Mouse (Mus musculus) layer of hippocampus, postnatal 25 days (tissue): Measurements from ENCODE around the gene E2f2. TPM values are rescaled to one million over a fixed set of nuclear protein-coding genes. Genes with fewer than 3 reads are reported as not detected.

Experiments used
- DNase-seq, 2 experiments: peaks; one replicate each; pipeline ENCODE4 v3.0.0; 2022; ENCODE audit warnings: mixed read lengths in 2 of 2, low spot score in 1 of 2; ENCODE audit errors: extremely low spot score in 1 of 2
- total RNA-seq, 2 experiments: library from RNA; stranded (reverse); gene quantifications; 2 replicates each; pipeline ENCODE4 v1.2.3; 2021

E2f2 gene
- 1 to 10 TPM in 1 of 2 experiments, under 1 TPM in 1; 0.59 to 1.2 TPM for total RNA-seq

DNA sequence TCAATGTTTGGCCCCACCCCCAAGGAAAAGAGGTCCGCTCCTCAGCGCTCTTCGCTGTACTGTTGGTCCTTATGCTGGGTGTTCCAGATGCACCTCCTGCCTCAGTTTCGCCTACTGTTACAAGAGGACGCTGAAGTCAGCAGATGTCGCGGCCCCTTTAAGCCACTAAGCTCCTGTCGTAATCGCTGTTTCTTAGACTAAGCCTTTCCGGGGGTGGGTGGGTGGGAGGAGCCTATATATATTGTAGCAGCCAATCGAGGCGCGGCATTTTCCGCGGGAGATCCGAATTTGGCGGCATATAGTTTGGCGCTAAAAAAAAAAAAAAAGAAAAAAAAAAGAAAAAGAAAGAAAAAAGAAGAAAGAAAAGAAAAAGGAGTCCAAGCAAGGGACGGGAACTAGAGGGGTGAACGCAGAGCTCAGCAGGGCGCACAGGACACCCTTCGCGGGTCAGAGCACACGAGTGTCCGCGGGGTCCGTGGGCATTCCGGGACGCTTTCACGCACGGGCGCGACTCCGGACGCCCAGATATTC, at the start of gene E2f2:
TSS of gene E2f2 (plus strand) at position 384 of the 531 bp plus-strand sequence.
- peak in 1 of 2 experiments; percentile 60 for DNase-seq

GRCm38 (mm10) chr4:136123111-136123791, 48.9 kb upstream of the E2f2 start:
- DNase-seq: no peak

GRCm38 (mm10) chr4:136123792-136124161, 48.4 kb upstream of the E2f2 start:
- no peak for DNase-seq

DNA sequence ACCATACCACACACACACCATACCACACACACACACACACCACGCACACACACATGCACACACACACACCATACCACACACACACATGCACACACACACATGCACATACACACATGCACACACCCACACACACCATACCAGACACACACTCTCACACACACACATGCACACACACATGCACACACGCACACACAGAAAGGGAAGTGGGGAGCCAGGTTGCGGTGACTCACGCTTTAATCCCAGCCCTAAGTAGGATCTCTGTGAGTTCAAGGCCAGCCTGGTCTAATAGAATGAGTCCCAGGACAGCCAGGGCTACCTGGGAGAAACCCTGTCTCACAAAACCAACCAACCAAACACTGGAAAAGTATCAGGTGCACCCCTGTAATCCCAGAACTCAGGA, 47.6 kb upstream of the E2f2 start:
- DNase-seq: no peak

DNA sequence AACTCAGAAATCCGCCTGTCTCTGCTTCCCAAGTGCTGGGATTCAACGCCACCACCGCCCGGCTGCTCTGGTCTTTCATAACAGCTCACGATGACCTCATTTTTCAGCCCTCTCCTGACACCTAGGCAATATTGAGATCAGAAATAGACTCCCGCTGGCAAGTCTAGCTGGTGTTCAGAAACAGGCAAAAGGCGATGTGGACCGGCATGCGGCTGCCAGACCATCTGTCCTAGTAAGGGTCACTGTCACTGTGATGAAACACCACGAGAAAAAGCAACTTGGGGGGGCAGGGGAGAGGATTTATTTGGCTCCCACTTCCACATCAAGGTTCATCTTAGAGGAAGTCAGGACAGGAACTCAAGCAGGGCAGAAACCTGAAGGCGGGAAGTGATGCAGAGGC, 46.7 kb upstream of the E2f2 start:
- no peak for DNase-seq

DNA sequence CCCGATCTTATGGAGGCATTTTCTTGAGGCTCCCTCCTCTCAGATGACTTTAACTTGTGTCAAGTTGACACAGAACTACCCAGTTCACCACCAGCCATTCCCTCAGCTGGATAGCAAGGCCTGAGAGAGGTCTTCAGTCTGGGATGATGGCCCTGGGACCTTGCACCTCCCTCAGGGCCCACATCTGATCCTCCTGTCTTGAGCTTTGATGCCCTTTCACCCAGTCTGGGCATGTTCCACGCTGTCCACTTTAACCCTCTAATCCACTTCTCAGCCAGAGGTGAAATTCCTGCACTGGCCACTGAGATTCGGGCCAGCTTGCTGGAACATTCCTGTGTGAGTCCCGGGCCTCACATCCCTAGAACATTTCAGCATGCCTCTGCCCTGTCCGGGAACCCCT, 46.2 kb upstream of the E2f2 start:
- DNase-seq: no peak

- DNase-seq: no peak
Measured at GRCm38 (mm10) chr4:136127670-136128069, 44.5 kb upstream of the E2f2 start.

DNA sequence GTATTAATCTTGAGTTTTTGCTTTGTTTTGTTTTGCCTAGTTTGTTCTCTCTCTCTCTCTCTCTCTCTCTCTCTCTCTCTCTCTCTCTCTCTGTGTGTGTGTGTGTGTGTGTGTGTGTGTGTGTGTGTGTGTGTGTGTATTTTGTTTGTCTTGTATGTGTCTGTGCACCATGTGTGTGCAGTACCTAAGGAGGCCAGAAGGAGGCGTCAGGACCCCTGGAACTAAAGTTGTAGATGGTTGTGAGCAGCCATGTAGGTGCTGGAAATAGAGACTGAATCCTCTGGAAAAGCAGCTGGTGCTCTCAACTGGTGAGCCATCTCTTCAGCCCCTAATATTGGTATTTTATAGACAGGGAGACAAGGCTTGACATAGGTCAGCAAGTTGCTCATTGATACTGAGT, 42.4 kb upstream of the E2f2 start:
- DNase-seq: no peak

DNA sequence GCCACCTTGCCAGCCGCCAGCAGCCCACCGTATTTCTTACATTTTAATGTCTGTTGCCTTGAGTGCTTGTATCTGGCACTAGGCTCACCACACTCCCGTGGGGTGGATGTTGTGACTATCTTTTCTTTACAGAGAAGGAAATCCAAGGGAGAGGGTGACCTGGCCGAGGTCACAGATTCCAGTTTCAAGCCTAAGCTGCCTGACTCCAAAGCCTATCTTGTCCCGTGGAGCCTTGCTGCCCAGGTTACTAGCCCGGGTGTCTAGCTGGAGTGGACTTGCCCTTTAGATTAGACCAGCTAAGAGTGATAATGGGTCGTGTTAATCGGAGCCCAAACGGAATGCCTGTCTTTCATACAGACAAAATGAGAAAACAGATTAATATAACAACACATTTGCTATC, 38.4 kb upstream of the E2f2 start:
- DNase-seq: no peak

DNA sequence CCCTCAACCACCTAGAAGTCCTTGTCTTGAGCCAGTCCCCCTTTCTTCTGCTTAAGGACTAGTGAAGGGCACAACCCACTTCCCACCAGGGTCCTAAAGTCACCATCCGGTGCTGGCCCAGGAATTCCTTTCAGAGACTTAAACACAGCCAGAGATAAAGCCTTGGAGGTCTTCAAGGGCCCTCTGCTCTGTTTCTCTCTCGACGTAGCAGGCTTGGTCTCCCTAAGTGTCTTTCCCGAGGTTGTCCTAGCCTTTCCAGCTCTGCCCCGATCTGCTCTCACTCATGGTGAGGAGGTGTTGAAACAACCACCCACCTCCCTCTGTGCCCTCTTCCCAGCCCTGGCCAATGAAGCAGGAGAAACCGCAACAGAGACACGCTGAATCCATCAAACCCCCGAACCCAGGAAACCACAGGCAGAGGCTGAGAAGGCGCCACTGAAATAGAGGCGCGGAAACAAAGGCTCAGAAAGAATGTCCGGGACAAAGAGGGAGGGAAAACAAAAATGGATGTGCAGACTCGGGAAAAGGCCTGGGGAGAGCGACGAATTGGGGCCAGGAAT, 37.7 kb upstream of the E2f2 start:
- DNase-seq: no peak

DNA sequence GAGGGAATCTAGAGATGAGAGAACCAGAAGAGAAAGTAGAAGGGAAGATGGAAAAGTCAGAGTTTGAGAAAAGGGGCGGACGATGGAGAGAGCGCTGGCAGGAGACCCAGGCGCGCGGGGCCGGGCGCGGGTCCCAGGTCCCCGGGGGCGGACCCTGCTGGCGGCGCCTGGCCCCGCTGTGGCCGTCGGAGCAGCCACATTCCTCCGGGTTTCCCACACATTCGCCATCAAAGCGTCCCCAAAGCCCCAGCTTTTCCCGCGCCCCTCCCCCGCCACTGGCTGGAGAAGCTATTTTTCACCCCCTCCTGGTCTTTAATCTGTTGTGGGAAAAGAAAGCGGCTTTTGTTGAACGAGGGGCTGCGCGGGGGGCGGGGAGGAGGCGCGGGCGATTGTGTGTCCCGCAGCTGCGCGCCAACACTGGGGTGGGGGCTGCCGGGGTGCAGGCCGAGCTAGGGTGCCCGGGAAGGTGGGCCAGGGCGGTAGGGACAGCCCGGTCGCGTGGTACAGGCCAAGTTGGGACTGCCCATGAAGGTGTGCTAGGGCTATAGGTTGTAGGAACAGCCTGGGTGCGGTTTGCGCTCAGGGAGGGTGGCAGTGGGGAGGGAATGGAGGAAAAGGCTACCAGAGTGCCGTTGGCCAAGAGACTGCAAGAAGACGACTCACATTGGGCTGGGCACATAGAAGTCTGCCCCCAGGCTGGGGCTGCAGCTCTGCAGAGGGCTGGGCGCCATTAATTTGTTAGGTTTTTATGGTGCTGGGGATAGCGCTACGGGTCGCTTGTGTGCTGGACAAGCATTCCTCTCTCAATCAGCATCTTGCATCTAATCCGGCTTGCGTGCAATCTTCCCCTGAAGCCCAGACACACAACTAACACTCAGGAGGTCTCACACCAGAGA, 37.0 kb upstream of the E2f2 start:
- peak; percentile 30 to 64 for DNase-seq

GRCm38 (mm10) chr4:136135874-136136728, 36.1 kb upstream of the E2f2 start:
- no peak for DNase-seq

GRCm38 (mm10) chr4:136139326-136140110, 32.7 kb upstream of the E2f2 start:
- no peak for DNase-seq

GRCm38 (mm10) chr4:136140327-136141250, 31.6 kb upstream of the E2f2 start:
- DNase-seq: peak; percentile 39 to 60

- DNase-seq: no peak
Measured at GRCm38 (mm10) chr4:136142267-136143192, 29.7 kb upstream of the E2f2 start.

DNA sequence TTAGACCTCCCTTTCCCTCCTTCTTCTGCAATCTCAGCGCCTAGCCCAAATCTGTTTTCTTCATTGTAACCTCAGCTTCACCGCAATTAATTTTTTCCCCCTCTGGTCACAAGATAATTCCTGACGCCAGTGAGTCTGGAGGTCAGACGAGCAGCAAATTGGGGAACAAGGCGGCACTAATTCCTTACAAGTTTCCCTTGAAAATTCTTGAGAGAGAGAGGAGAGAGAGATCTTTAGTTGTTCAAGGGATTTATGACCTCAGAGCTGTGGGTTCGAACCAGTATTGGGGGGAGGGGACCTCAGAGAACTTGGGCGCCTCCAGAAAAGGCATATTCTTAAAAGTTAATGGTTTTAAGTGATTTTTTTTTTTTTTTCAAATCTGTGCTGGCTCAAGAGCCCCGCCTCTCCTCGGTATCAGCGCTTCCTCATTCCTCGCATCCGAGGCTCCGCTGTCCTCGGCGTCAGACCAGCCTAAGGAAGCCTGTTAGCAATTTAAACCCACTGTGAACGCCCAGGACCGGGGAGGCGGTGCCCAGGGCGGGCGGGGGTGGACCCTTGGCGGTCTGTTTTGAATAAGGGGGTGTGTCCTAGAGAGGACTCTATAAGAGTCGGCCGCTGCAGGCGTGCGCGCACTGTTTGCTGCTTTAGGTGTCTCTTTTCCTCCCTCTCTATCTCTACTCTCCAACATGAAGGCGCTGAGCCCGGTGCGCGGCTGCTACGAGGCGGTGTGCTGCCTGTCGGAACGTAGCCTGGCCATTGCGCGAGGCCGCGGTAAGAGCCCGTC, 28.8 kb upstream of the E2f2 start, which contains the start of gene Id3:
TSS of gene Id3 (plus strand) at position 305 of the 784 bp plus-strand sequence.
- DNase-seq: peak; percentile 57 to 58
